Mouse (Mus musculus): Measurements from ENCODE around the gene Adam26a.
"Not testable (repeated sequence)": the region's sequence is repeated elsewhere in the genome, so short reads cannot be mapped to it uniquely, and the experiment has no call there.

GRCm38 (mm10) chr8:43603657-43604056, 27.1 kb upstream of the Adam26a start:
- TF ChIP-seq CTCF (IDR thresholded peaks at IDR 0.05; ENCODE audit: low read depth, low read length); GATA1 (IDR thresholded peaks at IDR 0.05; ENCODE audit: borderline replicate concordance, low read length): not testable (repeated sequence)
